Mouse (Mus musculus) forebrain, embryonic 13.5 days (tissue): ENCODE results near the gene Tent5b. TPM values are rescaled to one million over a fixed set of nuclear protein-coding genes. Genes with fewer than 3 reads are reported as not detected.

Experiments
- ATAC-seq: fragments of 200-750 bp; cut with Nextera tagmentation; 2 replicates; pipeline ENCODE4 v1.8.0; 2017
- H3K27ac ChIP-seq: fragments of 300-500 bp; sonication (generic); 2 replicates; pipeline ENCODE4 v1.5.1; 2015; ENCODE audit warnings: inconsistent platforms, mild to moderate bottlenecking, moderate library complexity
- H3K27me3 ChIP-seq: fragments of 300-500 bp; sonication (generic); 2 replicates; pipeline ENCODE4 v1.6.1; 2015; ENCODE audit warnings: mild to moderate bottlenecking, inconsistent platforms
- H3K36me3 ChIP-seq: fragments of 300-500 bp; sonication (generic); 2 replicates; pipeline ENCODE4 v1.6.1; 2015; ENCODE audit warnings: mild to moderate bottlenecking, inconsistent platforms; ENCODE audit not compliant: poor library complexity, severe bottlenecking
- H3K4me1 ChIP-seq: fragments of 300-500 bp; sonication (generic); 2 replicates; pipeline ENCODE4 v1.6.1; 2015; ENCODE audit warnings: inconsistent platforms
- H3K4me2 ChIP-seq: fragments of 300-500 bp; sonication (generic); 2 replicates; pipeline ENCODE4 v1.6.1; 2015; ENCODE audit warnings: inconsistent platforms, mild to moderate bottlenecking, moderate library complexity
- H3K4me3 ChIP-seq: fragments of 300-500 bp; sonication (generic); 2 replicates; pipeline ENCODE4 v1.5.1; 2015; ENCODE audit warnings: mild to moderate bottlenecking, inconsistent platforms
- H3K9ac ChIP-seq: fragments of 300-500 bp; sonication (generic); 2 replicates; pipeline ENCODE4 v1.6.1; 2015; ENCODE audit warnings: mild to moderate bottlenecking, inconsistent platforms
- H3K9me3 ChIP-seq: fragments of 300-500 bp; sonication (generic); replicated peaks from 2 replicates; pipeline ENCODE4 v1.6.1; 2016; ENCODE audit warnings: inconsistent platforms
- WGBS: fragments of 180-500 bp; shearing (Covaris S2); methylation state at CpG from one replicate; pipeline ENCODE4 v1.1.7; 2015; 5-methylcytosine and 5-hydroxymethylcytosine counted together
- polyA plus RNA-seq: library from polyadenylated mRNA; unstranded; fragments of >200 nt; fragmentation: Nextera tagmentation; extraction: Ambion mirVana; gene quantifications from 2 replicates; pipeline ENCODE4 v1.2.1, GENCODE M21; 2015

The Tent5b gene
- polyA plus RNA-seq, 1 experiment from 2014 or later, result 0.27 TPM

DNA sequence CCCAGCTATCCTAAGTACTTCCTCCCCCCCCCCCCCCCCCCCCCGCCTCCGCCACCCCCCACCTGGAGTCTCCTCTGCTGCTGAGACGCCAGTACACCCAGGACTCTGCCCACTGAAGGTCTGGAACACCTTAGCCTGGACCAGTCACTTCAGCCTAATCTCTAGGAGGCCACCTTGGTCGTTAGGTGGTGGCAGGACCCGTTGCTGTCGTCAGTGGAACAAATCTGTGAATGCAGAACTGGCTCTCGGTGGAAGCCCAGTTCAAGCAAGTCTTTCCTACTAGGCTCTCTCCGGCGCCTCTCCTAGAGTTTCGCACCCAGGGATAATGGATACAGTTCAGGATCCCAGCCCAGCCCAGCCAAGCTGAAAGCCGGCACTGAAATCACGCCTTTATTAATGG lies 14.0 kb downstream of the Tent5b start:
- H3K36me3 ChIP-seq, result no peaks in the 10 kb centered on the region
- H3K4me1 ChIP-seq, result peaks cover 33% of the 10 kb centered on the region
- no peak overlapping the region for H3K27ac ChIP-seq
- no peak overlapping the region for H3K9ac ChIP-seq
- ATAC-seq, result no peak
- peak overlapping the region; percentile 32 for H3K4me3 ChIP-seq
- H3K27me3 ChIP-seq, result peaks cover 57% of the 10 kb centered on the region
- H3K4me2 ChIP-seq, result peak overlapping the region; percentile 59
- 24% methylated on average over 12 of the region's 12 CpGs for WGBS
- no peaks in the 10 kb centered on the region for H3K9me3 ChIP-seq

DNA sequence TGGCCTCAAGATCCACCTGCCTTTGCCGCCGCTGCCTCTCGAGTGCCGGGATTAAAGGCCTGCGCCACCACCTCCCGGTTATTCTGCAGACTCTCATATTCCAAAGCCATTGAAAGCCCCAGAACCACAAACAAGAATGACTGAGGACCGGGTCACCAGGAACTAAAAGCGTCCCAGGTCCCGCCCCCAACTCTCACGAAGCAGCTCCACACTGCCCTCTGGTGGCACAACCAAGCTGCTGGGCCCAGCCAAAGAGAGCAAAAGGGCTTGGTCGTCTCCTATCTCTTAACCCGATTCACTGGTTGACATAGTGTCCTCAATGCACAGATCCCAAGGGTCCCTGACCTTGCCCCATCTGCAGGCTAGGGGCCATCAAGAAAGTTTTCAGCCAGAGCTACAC lies 14.5 kb downstream of the Tent5b start:
- Histone ChIP-seq H3K4me2 (peak overlapping the region; percentile 59), H3K9ac (no peak overlapping the region), H3K4me1 (peaks cover 32% of the 10 kb centered on the region), H3K9me3 (no peaks in the 10 kb centered on the region), H3K36me3 (no peaks in the 10 kb centered on the region), H3K27ac (no peak overlapping the region), H3K27me3 (peaks cover 63% of the 10 kb centered on the region), H3K4me3 (peak overlapping the region; percentile 32)
- under 1% methylated on average over 12 of the region's 12 CpGs for WGBS
- ATAC-seq, result no peak

DNA sequence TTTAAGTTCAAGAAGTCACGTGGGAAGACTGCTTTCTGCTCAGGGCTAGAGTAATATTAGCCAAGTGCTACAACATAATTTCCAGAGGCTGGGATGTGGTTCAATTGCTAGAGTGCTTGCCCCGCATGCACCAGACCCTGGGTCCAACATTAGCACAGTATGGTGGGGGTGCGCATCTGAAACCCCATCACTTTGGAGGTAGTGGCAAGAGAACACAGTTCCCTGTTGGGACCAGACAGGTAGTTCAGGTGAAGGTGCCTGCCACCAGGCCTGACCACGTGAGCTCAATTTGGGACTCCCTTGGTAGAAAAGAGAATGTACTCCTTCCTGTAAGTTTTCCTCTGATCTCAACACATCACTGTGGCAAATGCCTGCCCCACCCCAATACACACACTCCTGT lies 14.9 kb downstream of the Tent5b start:
- WGBS, result 65% methylated on average over 4 of the region's 4 CpGs
- ATAC-seq, result no peak
- H3K4me2 ChIP-seq, result 0 out of 2 replicates have a peak overlapping the region, but pooled peaks have one; percentile 59
- H3K4me1 ChIP-seq, result peaks cover 28% of the 10 kb centered on the region
- H3K27ac ChIP-seq, result no peak overlapping the region
- no peak overlapping the region for H3K4me3 ChIP-seq
- no peaks in the 10 kb centered on the region for H3K36me3 ChIP-seq
- H3K9me3 ChIP-seq, result no peaks in the 10 kb centered on the region
- H3K27me3 ChIP-seq, result peaks cover 67% of the 10 kb centered on the region
- H3K9ac ChIP-seq, result no peak overlapping the region

DNA sequence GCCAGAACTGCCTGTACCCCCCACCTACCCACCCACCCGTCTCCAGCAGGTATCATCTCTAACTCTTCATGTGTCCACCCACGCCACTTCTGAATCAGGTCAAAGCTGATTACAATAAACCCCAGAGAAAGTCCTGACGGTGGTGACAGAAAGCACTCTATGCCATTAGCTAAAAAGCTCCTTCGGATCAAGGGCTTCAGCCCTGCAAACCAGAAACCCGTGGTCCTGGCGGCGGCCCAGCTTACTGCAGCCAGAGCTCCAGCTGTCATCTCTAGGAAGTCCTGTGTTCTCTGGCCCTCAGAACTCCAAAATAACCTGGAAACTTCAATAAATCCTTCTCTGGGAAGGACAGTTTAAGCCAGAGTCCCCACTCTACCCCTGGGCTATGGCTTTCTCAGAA lies 15.8 kb downstream of the Tent5b start:
- 30% methylated on average over 7 of the region's 7 CpGs for WGBS
- Histone ChIP-seq H3K9me3 (no peaks in the 10 kb centered on the region), H3K4me1 (peaks cover 28% of the 10 kb centered on the region), H3K4me3 (no peak overlapping the region), H3K4me2 (no peak overlapping the region), H3K27ac (no peak overlapping the region), H3K9ac (no peak overlapping the region), H3K27me3 (peaks cover 76% of the 10 kb centered on the region), H3K36me3 (no peaks in the 10 kb centered on the region)
- no peak for ATAC-seq

DNA sequence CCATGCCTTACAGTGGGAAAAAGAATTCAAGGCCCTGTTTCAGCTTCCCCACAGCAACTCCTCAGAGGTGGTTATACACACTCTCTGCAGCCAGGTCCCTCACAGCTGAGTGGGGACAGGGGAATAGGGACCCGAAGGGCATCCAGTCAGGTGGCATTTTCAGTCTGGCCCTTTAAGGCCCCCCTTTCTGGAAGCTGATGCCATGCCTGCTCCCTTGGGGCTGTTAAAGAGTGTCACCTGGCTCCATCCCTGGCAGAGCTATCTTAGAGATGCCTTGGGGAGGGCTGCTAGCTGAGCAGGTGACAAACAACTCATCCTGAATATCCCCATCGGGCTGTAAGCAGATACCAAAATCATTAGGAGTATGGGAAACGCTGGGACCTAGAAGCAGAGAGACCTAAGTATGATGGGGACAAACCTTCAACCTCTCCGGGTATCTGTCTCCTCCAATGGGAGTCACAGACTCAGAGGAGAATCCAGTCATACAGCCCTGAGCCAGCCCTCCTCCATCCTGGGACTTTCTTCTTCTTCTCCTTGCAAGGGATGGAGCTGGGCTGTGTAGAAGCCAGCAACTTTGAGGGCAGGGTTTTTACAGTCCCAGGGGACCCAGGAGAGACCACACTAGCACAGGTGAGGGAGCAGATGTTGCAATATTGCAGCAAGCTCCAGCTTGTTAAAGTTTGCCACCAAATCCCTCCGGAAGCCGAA lies 17.0 kb downstream of the Tent5b start:
- 16% methylated on average over 6 of the region's 6 CpGs for WGBS
- H3K4me3 ChIP-seq, result peak overlapping the region; percentile 54

DNA sequence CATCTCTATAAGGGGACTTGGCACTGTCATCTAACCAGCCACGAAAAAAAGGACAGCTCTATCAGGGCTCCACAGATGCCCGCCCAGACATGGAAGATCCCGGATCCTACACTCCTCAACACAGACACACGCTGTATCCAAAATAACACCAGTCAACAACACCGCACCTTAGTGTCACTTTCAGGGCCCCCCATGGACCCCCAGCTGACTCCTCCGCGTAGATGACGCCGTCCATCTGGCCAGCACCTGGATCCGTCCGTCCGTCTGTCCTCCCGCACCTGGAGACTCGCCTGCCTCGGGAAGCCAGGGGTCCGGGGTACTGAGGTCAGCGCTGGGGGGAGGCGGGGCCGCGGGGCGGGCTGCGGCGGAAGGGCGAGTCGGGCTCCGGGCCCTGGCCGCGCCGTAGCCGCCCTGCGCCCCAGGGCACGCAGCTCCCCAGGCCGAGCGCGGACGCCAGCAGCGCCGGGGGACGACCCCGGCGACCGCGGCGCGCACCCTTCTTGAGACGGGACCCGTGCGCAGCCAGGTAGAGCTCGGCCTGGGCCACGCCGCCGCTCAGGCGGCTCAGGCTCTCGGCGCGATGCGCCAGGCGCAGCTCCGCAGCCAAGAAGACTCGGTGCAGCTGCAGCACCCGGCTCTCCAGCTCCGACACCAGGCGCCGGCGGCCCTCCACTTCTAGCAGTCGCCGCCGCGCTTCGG lies 17.7 kb downstream of the Tent5b start:
- Histone ChIP-seq H3K27me3 (peaks cover 95% of the 10 kb centered on the region), H3K4me2 (peak overlapping the region; percentile 98), H3K36me3 (no peaks in the 10 kb centered on the region), H3K9ac (peak overlapping the region; percentile 72), H3K4me3 (peak overlapping the region; percentile 54), H3K9me3 (no peaks in the 10 kb centered on the region), H3K4me1 (peaks cover 28% of the 10 kb centered on the region), H3K27ac (no peak overlapping the region)
- peak; percentile 63 for ATAC-seq
- under 1% methylated on average over 61 of the region's 70 CpGs for WGBS

More for the DNA sequence above, 17.0 kb downstream of the Tent5b start:
- H3K9me3 ChIP-seq, result no peaks in the 10 kb centered on the region
- peak overlapping the region; percentile 98 for H3K4me2 ChIP-seq
- no peaks in the 10 kb centered on the region for H3K36me3 ChIP-seq
- H3K4me1 ChIP-seq, result peaks cover 28% of the 10 kb centered on the region
- H3K9ac ChIP-seq, result no peak overlapping the region; the same call in 1 of the 2 replicates
- no peak for ATAC-seq
- no peak overlapping the region for H3K27ac ChIP-seq
- peaks cover 87% of the 10 kb centered on the region for H3K27me3 ChIP-seq

DNA sequence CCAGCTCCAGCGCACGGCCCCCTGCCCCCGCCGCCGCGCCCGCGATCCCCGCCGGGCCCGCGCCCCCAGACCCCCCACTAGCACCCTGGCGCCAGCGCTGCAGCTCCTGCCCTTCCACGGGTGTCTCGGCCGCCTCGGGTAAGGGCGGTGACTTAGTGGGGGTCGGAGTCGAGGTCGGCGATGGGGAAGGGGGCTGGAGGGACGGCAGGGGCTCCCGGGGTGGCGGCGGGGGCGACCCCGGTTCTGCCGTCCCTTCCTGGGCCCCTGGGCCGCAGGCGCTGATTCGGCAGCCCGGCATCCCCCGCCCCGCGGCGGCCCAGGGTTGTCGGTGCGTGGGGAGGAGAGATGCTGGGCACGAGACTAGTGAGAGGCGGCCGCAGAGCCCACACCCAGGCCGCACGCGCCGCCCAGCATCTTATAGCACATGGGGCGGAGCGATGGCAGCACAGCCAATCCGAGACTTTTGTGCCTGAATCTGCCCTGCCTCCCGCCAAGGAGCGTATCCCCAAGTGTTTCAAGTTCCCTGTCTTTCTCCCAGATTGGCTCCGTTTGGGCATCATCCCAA lies 18.3 kb downstream of the Tent5b start, which contains the start of gene Trnp1:
Gene Trnp1 (minus strand): TSS at position 391 of the 565 bp plus-strand sequence.
- Histone ChIP-seq H3K4me1 (peaks cover 28% of the 10 kb centered on the region), H3K4me2 (peak within 1 kb of the TSS; percentile 98), H3K27me3 (peaks cover 95% of the 10 kb centered on the region), H3K4me3 (peak within 1 kb of the TSS; percentile 54), H3K27ac (no peak within 1 kb of the TSS), H3K9me3 (no peaks in the 10 kb centered on the region), H3K9ac (peak within 1 kb of the TSS; percentile 72), H3K36me3 (no peaks in the 10 kb centered on the region)
- ATAC-seq, result peak; percentile 93
- 1% methylated on average over 46 of the region's 53 CpGs for WGBS

DNA sequence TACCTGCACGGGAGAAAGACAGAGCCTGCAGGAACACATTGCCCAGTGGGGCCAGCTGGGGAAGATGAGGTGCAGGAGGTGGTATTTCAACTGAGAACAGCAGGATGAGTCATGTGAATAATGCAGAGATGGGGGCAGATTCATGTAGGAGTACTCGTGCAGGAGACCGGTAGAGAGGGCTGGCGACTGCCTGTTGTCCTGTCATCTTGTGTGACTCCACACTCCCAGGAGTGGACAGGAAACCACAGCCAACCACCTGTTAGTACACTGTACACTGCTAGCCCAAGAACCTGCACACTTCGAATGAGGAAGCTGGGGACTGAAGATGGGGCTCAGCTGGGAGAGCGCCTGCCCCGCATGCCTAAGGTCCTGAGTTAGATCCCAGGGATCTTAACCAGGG lies 21.6 kb downstream of the Tent5b start:
- no peaks in the 10 kb centered on the region for H3K36me3 ChIP-seq
- peaks cover 22% of the 10 kb centered on the region for H3K4me1 ChIP-seq
- WGBS, result 60% methylated on average over 7 of the region's 7 CpGs
- H3K27me3 ChIP-seq, result peaks cover 73% of the 10 kb centered on the region
- H3K9ac ChIP-seq, result no peak overlapping the region
- no peak overlapping the region for H3K27ac ChIP-seq
- H3K4me2 ChIP-seq, result no peak overlapping the region
- H3K9me3 ChIP-seq, result no peaks in the 10 kb centered on the region
- H3K4me3 ChIP-seq, result no peak overlapping the region
- no peak for ATAC-seq

DNA sequence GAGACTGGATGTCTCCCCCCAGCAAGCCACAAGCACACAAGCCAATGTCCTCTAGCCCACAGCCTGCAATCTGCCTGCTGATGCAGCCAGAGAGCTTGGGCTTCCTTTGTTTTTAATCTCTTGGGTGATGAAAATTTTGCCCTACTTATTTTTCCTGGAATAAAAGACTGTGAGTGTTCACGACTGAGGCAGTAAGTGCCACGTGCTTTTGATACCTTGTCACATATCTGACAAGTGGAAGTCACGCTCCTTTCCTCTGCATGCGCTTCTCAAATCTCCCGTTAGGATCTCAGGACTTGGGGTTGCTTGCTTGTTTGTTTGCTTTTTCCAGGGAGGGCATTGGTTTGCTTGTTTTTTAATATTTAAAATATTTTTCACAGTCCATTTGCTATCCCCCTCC lies 24.4 kb downstream of the Tent5b start:
- WGBS, result 55% methylated on average over 5 of the region's 5 CpGs
- Histone ChIP-seq H3K4me1 (no peaks in the 10 kb centered on the region), H3K9ac (no peak overlapping the region), H3K9me3 (no peaks in the 10 kb centered on the region), H3K27me3 (peaks cover 50% of the 10 kb centered on the region), H3K4me3 (no peak overlapping the region), H3K27ac (no peak overlapping the region), H3K36me3 (no peaks in the 10 kb centered on the region), H3K4me2 (no peak overlapping the region)
- ATAC-seq, result no peak

DNA sequence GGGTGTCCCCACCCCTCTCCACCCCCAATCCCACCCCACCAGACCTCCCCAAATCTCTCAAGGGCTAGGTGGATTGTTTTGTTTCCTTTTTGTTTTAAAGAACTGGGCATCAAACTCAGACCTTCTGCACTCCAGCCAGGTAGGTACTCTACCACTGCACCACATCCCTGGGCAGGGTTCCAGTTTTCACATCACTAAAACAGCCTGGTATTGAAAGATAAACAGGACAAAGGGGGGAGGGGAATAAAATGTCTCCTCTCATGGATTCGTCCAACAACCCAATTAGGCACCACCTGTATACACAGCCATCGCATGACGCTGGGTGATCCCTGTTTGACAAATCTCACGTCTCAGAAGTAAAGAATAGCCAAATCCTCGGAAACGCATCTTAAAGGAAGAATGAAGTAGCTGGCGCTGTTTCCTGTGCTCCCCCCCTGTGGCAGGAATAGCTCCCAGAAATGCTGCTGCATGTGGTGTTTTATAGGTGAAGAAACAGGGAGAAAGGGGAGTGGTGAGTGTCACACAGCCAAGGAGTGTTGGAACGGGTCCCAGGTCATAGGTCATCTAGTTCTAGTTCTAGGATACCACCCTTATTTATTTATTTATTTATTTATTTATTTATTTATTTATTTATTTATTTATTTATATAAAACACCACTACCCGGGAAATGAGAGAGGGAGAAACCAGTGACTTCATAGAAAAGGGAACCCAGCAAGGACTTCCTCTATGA lies 25.0 kb downstream of the Tent5b start:
- Histone ChIP-seq H3K27ac (no peak overlapping the region), H3K36me3 (no peaks in the 10 kb centered on the region), H3K4me1 (no peaks in the 10 kb centered on the region), H3K27me3 (peaks cover 44% of the 10 kb centered on the region), H3K9ac (no peak overlapping the region), H3K4me2 (no peak overlapping the region), H3K4me3 (no peak overlapping the region), H3K9me3 (no peaks in the 10 kb centered on the region)
- no peak for ATAC-seq
- 63% methylated on average over 9 of the region's 9 CpGs for WGBS

DNA sequence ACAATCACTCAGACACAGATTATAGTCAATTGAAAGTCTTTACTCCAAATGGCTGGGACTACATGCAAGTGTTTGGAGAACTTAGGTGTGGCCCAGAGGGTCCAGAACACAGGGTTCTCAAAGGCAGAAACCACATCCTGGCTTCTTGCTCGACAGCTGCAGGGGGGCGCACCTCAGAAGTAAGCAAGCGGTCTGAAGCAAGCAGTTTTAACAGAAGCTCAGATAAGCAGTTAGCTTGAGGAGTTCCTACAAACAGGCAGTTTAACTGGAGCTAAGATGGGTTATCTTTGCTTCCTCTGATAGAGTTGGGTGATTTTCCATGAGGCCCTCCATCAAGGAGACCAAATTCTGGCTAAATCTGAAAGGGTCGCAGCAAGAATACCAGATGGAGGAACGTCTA lies 26.6 kb downstream of the Tent5b start:
- Histone ChIP-seq H3K27me3 (peaks cover 27% of the 10 kb centered on the region), H3K4me1 (no peaks in the 10 kb centered on the region), H3K36me3 (no peaks in the 10 kb centered on the region), H3K9ac (no peak overlapping the region), H3K4me3 (no peak overlapping the region), H3K9me3 (no peaks in the 10 kb centered on the region), H3K4me2 (no peak overlapping the region), H3K27ac (no peak overlapping the region)
- 81% methylated on average over 5 of the region's 5 CpGs for WGBS
- no peak for ATAC-seq

DNA sequence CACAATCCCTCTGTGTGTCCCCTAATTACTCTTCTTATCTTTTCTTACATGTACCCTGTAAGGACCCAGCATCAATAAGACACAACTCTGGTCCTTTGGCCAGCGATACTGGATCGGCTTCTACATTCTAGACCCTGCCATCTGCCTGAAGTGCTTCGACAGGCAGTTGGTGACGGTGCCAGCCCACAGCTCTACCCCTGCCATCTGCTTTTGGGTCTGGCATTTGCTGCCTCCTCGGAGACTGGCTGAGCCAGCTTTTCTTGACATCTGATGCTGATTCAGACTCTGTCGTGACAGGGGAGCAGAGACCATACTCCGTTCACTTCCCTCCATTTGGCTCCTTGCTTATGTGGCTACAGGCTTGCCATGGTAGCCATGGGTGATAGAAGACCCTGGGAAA lies 29.1 kb downstream of the Tent5b start:
- Histone ChIP-seq H3K4me2 (no peak overlapping the region), H3K27me3 (0 out of 2 replicates have a peak, but pooled peaks cover 9% of the 10 kb centered on the region), H3K4me3 (no peak overlapping the region), H3K9ac (no peak overlapping the region; the same call in 1 of the 2 replicates), H3K36me3 (no peaks in the 10 kb centered on the region), H3K4me1 (no peaks in the 10 kb centered on the region), H3K9me3 (no peaks in the 10 kb centered on the region), H3K27ac (no peak overlapping the region)
- 74% methylated on average over 7 of the region's 7 CpGs for WGBS
- peak; percentile 77; the same call in 1 of the 2 replicates for ATAC-seq
